Mouse (Mus musculus): ENCODE measurements at regions not wholly inside any gene's neighbourhood (a gene's known extent, or its start where the extent isn't known, plus 50 kb on each side); places are given as distances from the start of the nearest gene placed in this dataset.

DNA sequence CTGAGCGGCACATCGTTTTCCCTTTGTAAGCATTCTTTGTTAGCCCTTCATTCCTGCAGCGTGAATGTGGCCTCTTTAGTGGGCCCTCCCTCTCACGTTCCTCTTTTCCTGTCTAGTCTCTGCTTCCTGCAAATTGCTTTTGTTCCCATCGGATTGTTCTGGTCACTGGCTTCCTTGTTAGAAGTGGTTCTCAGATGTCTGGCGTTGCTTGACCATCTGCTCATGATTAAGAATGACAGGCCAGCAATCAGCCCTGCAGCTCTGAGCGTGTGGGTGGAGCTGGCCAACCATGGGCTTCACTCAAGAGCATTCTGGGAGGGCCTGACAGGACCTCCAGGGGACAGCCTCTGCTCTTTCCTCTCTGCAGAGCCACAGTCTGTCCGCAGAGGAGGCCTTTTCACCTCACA, 297.5 kb downstream of the Eipr1 start:
- H3ac ChIP-seq (ENCODE audit: control insufficient read depth, insufficient read length): no peak overlapping the region
- H3K4me2 ChIP-seq (ENCODE audit: low read depth): no peak overlapping the region
- TF ChIP-seq TCF3 (IDR thresholded peaks at IDR 0.05; ENCODE audit: insufficient read length, low read depth) (no peak), POLR2A (IDR thresholded peaks at IDR 0.05; ENCODE audit: insufficient read length, low read depth) (no peak), USF1 (IDR thresholded peaks at IDR 0.05; ENCODE audit: low read depth) (no peak)
- H3K27me3 ChIP-seq (ENCODE audit: control insufficient read depth, insufficient read depth, insufficient read length): no peaks in the 10 kb centered on the region
- H3K79me2 ChIP-seq (ENCODE audit: control insufficient read depth, insufficient read depth): no peaks in the 10 kb centered on the region
- no peaks in the 10 kb centered on the region for H3K36me3 ChIP-seq (ENCODE audit: control insufficient read depth, insufficient read depth)
- no peak overlapping the region for H3K4me3 ChIP-seq

- Histone ChIP-seq H3K4me2 (ENCODE audit: low read depth) (no peak overlapping the region), H3K36me3 (ENCODE audit: control insufficient read depth, insufficient read depth) (no peaks in the 10 kb centered on the region), H3ac (ENCODE audit: control insufficient read depth, insufficient read length) (no peak overlapping the region), H3K27me3 (ENCODE audit: control insufficient read depth, insufficient read depth, insufficient read length) (no peaks in the 10 kb centered on the region), H3K79me2 (ENCODE audit: control insufficient read depth, insufficient read depth) (no peaks in the 10 kb centered on the region), H3K4me3 (no peak overlapping the region)
- TF ChIP-seq MYOG (IDR thresholded peaks at IDR 0.05; ENCODE audit: control insufficient read depth in 1 of 3, insufficient read depth in 1 of 3, insufficient read length in 2 of 3, low read depth in 2 of 3) (no peak), POLR2AphosphoS2 (IDR thresholded peaks at IDR 0.05; ENCODE audit: insufficient read length, low read depth) (no peak), E2F4 (IDR thresholded peaks at IDR 0.05; ENCODE audit: insufficient read depth) (no peak), USF1 (IDR thresholded peaks at IDR 0.05; ENCODE audit: low read depth) (no peak), POLR2A (IDR thresholded peaks at IDR 0.05; ENCODE audit: insufficient read length, low read depth) (no peak), MAX (IDR thresholded peaks at IDR 0.05; ENCODE audit: low read depth) (no peak), SRF (IDR thresholded peaks at IDR 0.05; ENCODE audit: control insufficient read depth, insufficient read length, low read depth) (no peak), TCF3 (IDR thresholded peaks at IDR 0.05; ENCODE audit: insufficient read length, low read depth) (no peak), MYOD1 (IDR thresholded peaks at IDR 0.05; ENCODE audit: control insufficient read depth in 1 of 3, insufficient read length in 2 of 3, low read depth in 2 of 3) (no peak), REST (IDR thresholded peaks at IDR 0.05; ENCODE audit: insufficient read depth, insufficient read length) (no peak), TCF12 (IDR thresholded peaks at IDR 0.05; ENCODE audit: insufficient read depth, poor library complexity, severe bottlenecking) (no peak), CEBPB (IDR thresholded peaks at IDR 0.05; ENCODE audit: insufficient read depth, poor library complexity, severe bottlenecking) (no peak)
Observed at GRCm38 (mm10) chr12:29049801-29050200, 298.2 kb downstream of the Eipr1 start.

DNA sequence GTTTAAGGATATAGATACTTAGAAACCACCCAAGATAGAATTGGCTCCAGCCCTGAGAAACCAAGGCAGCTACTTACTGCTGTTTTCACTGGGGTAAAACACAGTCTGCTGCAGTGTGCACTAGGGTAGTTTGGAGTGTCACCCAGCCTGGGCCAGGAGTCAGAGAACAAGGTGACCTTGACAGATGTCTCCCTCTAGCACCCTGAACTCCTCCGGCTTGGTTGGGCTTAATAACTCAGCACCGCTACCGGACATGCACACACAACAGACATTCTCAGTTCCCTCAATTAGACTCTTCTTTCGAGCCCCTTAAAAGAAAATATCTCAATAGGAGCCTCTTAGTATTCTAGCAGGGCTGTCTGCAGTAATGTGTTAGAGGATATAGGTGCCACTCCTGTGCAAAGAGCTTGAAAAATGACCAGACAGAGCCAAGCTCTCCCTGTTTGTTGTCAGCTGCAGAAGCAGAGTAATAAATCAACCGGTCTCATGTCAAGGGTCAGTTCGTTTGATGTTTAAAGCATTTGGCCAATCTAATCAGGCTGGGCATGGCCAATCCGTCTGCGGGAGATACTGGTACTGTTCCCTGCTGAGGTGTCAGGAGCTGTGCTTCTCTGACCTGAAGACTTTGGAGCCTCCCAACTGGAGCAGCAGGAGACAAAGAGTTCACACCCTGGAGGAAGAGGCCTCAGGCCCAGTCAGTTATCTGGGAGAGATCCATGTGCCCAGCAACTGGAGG, 299.1 kb downstream of the Eipr1 start:
- Histone ChIP-seq H3K27me3 (ENCODE audit: control insufficient read depth, insufficient read depth, insufficient read length) (no peaks in the 10 kb centered on the region), H3K4me3 (no peak overlapping the region), H3K79me2 (ENCODE audit: control insufficient read depth, insufficient read depth) (no peaks in the 10 kb centered on the region), H3ac (ENCODE audit: control insufficient read depth, insufficient read length) (no peak overlapping the region), H3K4me2 (ENCODE audit: low read depth) (no peak overlapping the region), H3K36me3 (ENCODE audit: control insufficient read depth, insufficient read depth) (no peaks in the 10 kb centered on the region)
- no peak for TF ChIP-seq CEBPB (IDR thresholded peaks at IDR 0.05; ENCODE audit: insufficient read depth, poor library complexity, severe bottlenecking)
- TF ChIP-seq REST (IDR thresholded peaks at IDR 0.05; ENCODE audit: insufficient read depth, insufficient read length): no peak
- TF ChIP-seq MAX (IDR thresholded peaks at IDR 0.05; ENCODE audit: low read depth): no peak
- TF ChIP-seq SRF (IDR thresholded peaks at IDR 0.05; ENCODE audit: control insufficient read depth, insufficient read length, low read depth): no peak
- no peak for TF ChIP-seq POLR2A (IDR thresholded peaks at IDR 0.05; ENCODE audit: insufficient read length, low read depth)
- no peak for TF ChIP-seq TCF12 (IDR thresholded peaks at IDR 0.05; ENCODE audit: insufficient read depth, poor library complexity, severe bottlenecking)
- no peak for TF ChIP-seq USF1 (IDR thresholded peaks at IDR 0.05; ENCODE audit: low read depth)
- TF ChIP-seq TCF3 (IDR thresholded peaks at IDR 0.05; ENCODE audit: insufficient read length, low read depth): no peak
- no peak for TF ChIP-seq MYOD1 (IDR thresholded peaks at IDR 0.05; ENCODE audit: control insufficient read depth in 1 of 3, insufficient read length in 2 of 3, low read depth in 2 of 3)

DNA sequence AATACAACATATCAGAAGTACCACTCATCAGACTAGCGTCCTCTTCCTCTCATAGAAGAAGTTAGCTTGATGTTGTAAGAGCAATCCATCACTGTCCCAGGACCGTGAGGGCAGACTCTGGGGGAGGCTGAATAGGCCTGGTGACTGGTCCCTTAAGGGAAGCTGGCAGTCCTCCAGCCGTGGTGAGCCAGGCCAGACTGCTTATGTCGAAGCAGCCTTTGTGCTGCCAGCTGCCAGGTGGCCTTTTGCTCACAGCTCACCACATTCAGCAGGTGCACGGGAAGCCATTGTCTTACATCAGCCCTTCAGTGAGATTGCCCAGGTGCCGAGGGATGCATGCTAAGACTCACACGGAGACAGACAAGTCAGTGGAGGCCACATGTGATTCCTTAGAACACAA, 302.8 kb downstream of the Eipr1 start:
- TF ChIP-seq REST (IDR thresholded peaks at IDR 0.05; ENCODE audit: insufficient read depth, insufficient read length) (no peak), MAX (IDR thresholded peaks at IDR 0.05; ENCODE audit: low read depth) (no peak), TCF12 (IDR thresholded peaks at IDR 0.05; ENCODE audit: insufficient read depth, poor library complexity, severe bottlenecking) (no peak), MYOD1 (IDR thresholded peaks at IDR 0.05; ENCODE audit: control insufficient read depth in 1 of 3, insufficient read length in 2 of 3, low read depth in 2 of 3) (no peak), USF1 (IDR thresholded peaks at IDR 0.05; ENCODE audit: low read depth) (no peak), POLR2AphosphoS2 (IDR thresholded peaks at IDR 0.05; ENCODE audit: insufficient read length, low read depth) (no peak), POLR2A (IDR thresholded peaks at IDR 0.05; ENCODE audit: insufficient read length, low read depth) (no peak), E2F4 (IDR thresholded peaks at IDR 0.05; ENCODE audit: insufficient read depth) (no peak), CEBPB (IDR thresholded peaks at IDR 0.05; ENCODE audit: insufficient read depth, poor library complexity, severe bottlenecking) (no peak), TCF3 (IDR thresholded peaks at IDR 0.05; ENCODE audit: insufficient read length, low read depth) (no peak), MYOG (IDR thresholded peaks at IDR 0.05; ENCODE audit: control insufficient read depth in 1 of 3, insufficient read depth in 1 of 3, insufficient read length in 2 of 3, low read depth in 2 of 3) (no peak), SRF (IDR thresholded peaks at IDR 0.05; ENCODE audit: control insufficient read depth, insufficient read length, low read depth) (no peak)
- no peaks in the 10 kb centered on the region for H3K79me2 ChIP-seq (ENCODE audit: control insufficient read depth, insufficient read depth)
- no peak overlapping the region for H3K4me3 ChIP-seq
- no peaks in the 10 kb centered on the region for H3K36me3 ChIP-seq (ENCODE audit: control insufficient read depth, insufficient read depth)
- no peak overlapping the region for H3K4me2 ChIP-seq (ENCODE audit: low read depth)
- H3K27me3 ChIP-seq (ENCODE audit: control insufficient read depth, insufficient read depth, insufficient read length): no peaks in the 10 kb centered on the region
- no peak overlapping the region for H3ac ChIP-seq (ENCODE audit: control insufficient read depth, insufficient read length)
